Mouse (Mus musculus) lung, postnatal 0 days (tissue): ENCODE measurements at regions not wholly inside any gene's neighbourhood (a gene's known extent, or its start where the extent isn't known, plus 50 kb on each side); places are given as distances from the start of the nearest gene placed in this dataset.

ENCODE experiments used
- CTCF ChIP-seq: IDR thresholded peaks from 2 replicates; pipeline ENCODE4 v1.5.1; 2016; ENCODE audit warnings: antibody characterized with exemption, mild to moderate bottlenecking
- EP300 ChIP-seq: IDR thresholded peaks from 2 replicates; pipeline ENCODE4 v1.6.1; 2016; ENCODE audit warnings: antibody characterized with exemption, mild to moderate bottlenecking, control low read depth

DNA sequence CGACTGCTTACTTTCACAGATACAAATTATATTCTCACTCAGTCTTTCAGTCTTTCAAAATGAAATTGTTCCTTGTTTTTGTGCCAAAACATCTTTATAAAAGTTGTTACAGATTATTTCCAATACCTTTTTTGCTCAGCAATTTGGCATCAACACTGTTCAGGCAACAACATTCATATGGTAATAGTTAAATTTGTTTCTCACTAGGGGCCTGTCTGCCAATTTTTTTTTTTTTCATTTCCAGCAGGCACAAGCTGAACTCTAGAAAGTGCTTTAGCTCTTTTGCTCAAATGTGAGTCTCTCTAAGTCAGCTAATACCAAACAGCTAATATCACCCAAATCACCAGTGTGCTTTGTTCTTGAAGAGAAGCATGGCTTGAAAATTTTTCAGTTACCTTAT is 199.4 kb downstream of the Antxr2 start:
- TF ChIP-seq CTCF (no peak), EP300 (no peak)
